Mouse (Mus musculus) MEL (cell line): ENCODE results near the gene Rbm42. TPM values are rescaled to one million over a fixed set of nuclear protein-coding genes. Genes with fewer than 3 reads are reported as not detected.

Source experiments
- DNase-seq: peaks from one replicate; pipeline ENCODE4 v3.0.0; 2011; ENCODE audit warnings: low read depth, low spot score
- H3K27ac ChIP-seq: 2 replicates; pipeline ENCODE4 v1.5.1; 2012; ENCODE audit warnings: low read depth, mild to moderate bottlenecking, control low read depth, low read length, moderate library complexity; ENCODE audit not compliant: control insufficient read depth
- H3K27me3 ChIP-seq, 2 experiments: fragments of 150-350 bp in 1 of 2; sonication (generic) in 1 of 2; 2 replicates each; pipeline ENCODE4 v1.6.1; 2012; ENCODE audit warnings: low read length in 2 of 2, mild to moderate bottlenecking in 2 of 2, improper control_type of control experiment in 1 of 2, moderate library complexity in 1 of 2; ENCODE audit not compliant: insufficient read depth in 2 of 2, control insufficient read depth in 1 of 2
- H3K36me3 ChIP-seq, 2 experiments: 2 replicates each; pipeline ENCODE4 v1.6.1; 2012 to 2014; ENCODE audit warnings: low read length in 2 of 2, improper control_type of control experiment in 1 of 2, inconsistent platforms in 1 of 2, mild to moderate bottlenecking in 1 of 2; ENCODE audit not compliant: insufficient read depth in 2 of 2, control insufficient read depth in 1 of 2
- H3K4me1 ChIP-seq, 2 experiments: fragments of 150-350 bp in 1 of 2; sonication (generic) in 1 of 2; 2 replicates each; pipeline ENCODE4 v1.6.1; 2012; ENCODE audit warnings: low read length in 2 of 2, improper control_type of control experiment in 1 of 2, mild to moderate bottlenecking in 1 of 2; ENCODE audit not compliant: insufficient read depth in 2 of 2, control insufficient read depth in 1 of 2
- H3K4me3 ChIP-seq, 2 experiments: fragments of 150-350 bp in 1 of 2; sonication (generic) in 1 of 2; 2 replicates each; pipeline ENCODE4 v1.5.1; 2012; ENCODE audit warnings: low read depth in 2 of 2, low read length in 2 of 2, mild to moderate bottlenecking in 2 of 2, moderate library complexity in 2 of 2, control low read depth in 1 of 2, improper control_type of control experiment in 1 of 2; ENCODE audit not compliant: control insufficient read depth in 1 of 2, insufficient read depth in 1 of 2
- H3K79me2 ChIP-seq: 2 replicates; pipeline ENCODE4 v1.6.1; 2012; ENCODE audit warnings: mild to moderate bottlenecking, low read length, moderate library complexity; ENCODE audit not compliant: control insufficient read depth, poor library complexity, insufficient read depth
- H3K9ac ChIP-seq: 2 replicates; pipeline ENCODE4 v1.6.1; 2012; ENCODE audit warnings: low read depth, mild to moderate bottlenecking, control low read depth, low read length, moderate library complexity; ENCODE audit not compliant: control insufficient read depth, poor library complexity, severe bottlenecking
- H3K9me3 ChIP-seq: fragments of 150-350 bp; sonication (generic); replicated peaks from 2 replicates; pipeline ENCODE4 v1.6.1; 2012; ENCODE audit warnings: mild to moderate bottlenecking, low read length, improper control_type of control experiment, moderate library complexity; ENCODE audit not compliant: insufficient read depth
- JUND ChIP-seq: IDR thresholded peaks from 2 replicates; pipeline ENCODE4 v1.6.1; 2011; ENCODE audit warnings: low read depth, mild to moderate bottlenecking, improper control_type of control experiment, low read length
- MAFK ChIP-seq: IDR thresholded peaks from 2 replicates; pipeline ENCODE4 v1.6.1; 2011; ENCODE audit warnings: low read depth, mild to moderate bottlenecking, low read length, improper control_type of control experiment, borderline replicate concordance
- polyA plus RNA-seq, 2 experiments: library from polyadenylated mRNA; stranded (reverse) in 1 of 2; unstranded in 1 of 2; fragments of >175 nt in 1 of 2; fragments of >200 nt in 1 of 2; gene quantifications; 2 replicates each; pipeline versions ENCODE4 v1.2.1 to v1.2.4; 2012; ENCODE audit warnings: low replicate concordance in 2 of 2, low read depth in 1 of 2; ENCODE audit not compliant: insufficient read length in 2 of 2, insufficient read depth in 1 of 2, missing spikeins in 1 of 2
- total RNA-seq: library from RNA; depleted of rRNA; stranded (reverse); fragments of 300-350 nt; gene quantifications from 2 replicates; pipeline ENCODE4 v1.2.3, GENCODE M21; 2012; rRNA removed

Gene Rbm42
- total and polyA plus RNA-seq, 3 experiments, result 124 to 129 TPM; not detected in 1

GRCm38 (mm10) chr7:30591605-30591951 is 58.5 kb downstream of the Rbm42 start:
- Histone ChIP-seq H3K9me3 (no peaks in the 10 kb centered on the region), H3K4me1 (peaks cover 10 to 38% of the 10 kb centered on the region in 2 experiments; a peak in 3 of 4 replicates), H3K27ac (peak overlapping the region; percentile 84), H3K9ac (peak overlapping the region; percentile 49), H3K27me3 (no peaks in the 10 kb centered on the region), H3K79me2 (peaks cover 29% of the 10 kb centered on the region), H3K36me3 (peaks cover 0 to 16% of the 10 kb centered on the region in 2 experiments; a peak in 2 of 4 replicates), H3K4me3 (no peak overlapping the region; a peak in 1 of 4 replicates)
- no peak for TF ChIP-seq JUND
- no peak for TF ChIP-seq MAFK
- DNase-seq, result no peak

Other genes starting within 250 kb of the Rbm42 start
Only the 30 nearest of the 33 such genes appear.
- gene Nfkbid, start 228.6 kb downstream of the Rbm42 start, total RNA-seq, result 6.2 and 7.0 TPM in 2 replicates
- 10 to 100 TPM in 1 of 2 experiments, not detected in 1; 16.7 TPM for gene Nfkbid, start 228.6 kb downstream of the Rbm42 start, polyA plus RNA-seq
- 1.5 and 1.9 TPM in 2 replicates for gene Aplp1, start 204.8 kb downstream of the Rbm42 start, total RNA-seq
- gene Aplp1, start 204.8 kb downstream of the Rbm42 start, polyA plus RNA-seq, result 1 to 10 TPM in 1 of 2 experiments, not detected in 1; 7.1 TPM
- not detected in 2 replicates for gene Kirrel2, start 192.6 kb downstream of the Rbm42 start, total RNA-seq
- gene Kirrel2, start 192.6 kb downstream of the Rbm42 start, polyA plus RNA-seq, result not detected
- gene Nphs1, start 192.0 kb downstream of the Rbm42 start, total RNA-seq, result 1.3 and 2.3 TPM in 2 replicates
- gene Nphs1, start 192.0 kb downstream of the Rbm42 start, polyA plus RNA-seq, result 1 to 10 TPM in 1 of 2 experiments, not detected in 1; 1.2 TPM
- gene Prodh2, start 156.7 kb downstream of the Rbm42 start, total RNA-seq, result not detected in 2 replicates
- not detected for gene Prodh2, start 156.7 kb downstream of the Rbm42 start, polyA plus RNA-seq
- 1.8 and 2.4 TPM in 2 replicates for gene Arhgap33, start 115.3 kb downstream of the Rbm42 start, total RNA-seq
- 10 to 100 TPM in 1 of 2 experiments, not detected in 1; 22.3 TPM for gene Arhgap33, start 115.3 kb downstream of the Rbm42 start, polyA plus RNA-seq
- 1.2 and 1.5 TPM in 2 replicates for gene Hspb6, start 98.1 kb downstream of the Rbm42 start, total RNA-seq
- 10 to 100 TPM in 1 of 2 experiments, not detected in 1; 12.4 TPM for gene Hspb6, start 98.1 kb downstream of the Rbm42 start, polyA plus RNA-seq
- gene Proser3, start 98.0 kb downstream of the Rbm42 start, total RNA-seq, result 2.3 and 2.4 TPM in 2 replicates
- 1 to 10 TPM in 1 of 2 experiments, not detected in 1; 8.9 TPM for gene Proser3, start 98.0 kb downstream of the Rbm42 start, polyA plus RNA-seq
- gene Lin37, start 90.5 kb downstream of the Rbm42 start, total RNA-seq, result 10.9 and 12.0 TPM in 2 replicates
- gene Lin37, start 90.5 kb downstream of the Rbm42 start, polyA plus RNA-seq, result 10 to 100 TPM in 1 of 2 experiments, not detected in 1; 49.8 TPM
- 67.2 and 74.2 TPM in 2 replicates for gene U2af1l4, start 87.0 kb downstream of the Rbm42 start, total RNA-seq
- gene U2af1l4, start 87.0 kb downstream of the Rbm42 start, polyA plus RNA-seq, result 10 to 100 TPM in 1 of 2 experiments, not detected in 1; 72.5 TPM
- 1.4 and 1.9 TPM in 2 replicates for gene Gm49396, start 87.0 kb downstream of the Rbm42 start, total RNA-seq
- 1 to 10 TPM in 1 of 2 experiments, not detected in 1; 4.2 TPM for gene Gm49396, start 87.0 kb downstream of the Rbm42 start, polyA plus RNA-seq
- 43.0 and 60.8 TPM in 2 replicates for gene Psenen, start 86.7 kb downstream of the Rbm42 start, total RNA-seq
- 100 to 1,000 TPM in 1 of 2 experiments, not detected in 1; 157 TPM for gene Psenen, start 86.7 kb downstream of the Rbm42 start, polyA plus RNA-seq
- gene Igflr1, start 84.9 kb downstream of the Rbm42 start, total RNA-seq, result 1.3 and 1.7 TPM in 2 replicates
- 1 to 10 TPM in 1 of 2 experiments, not detected in 1; 3.1 TPM for gene Igflr1, start 84.9 kb downstream of the Rbm42 start, polyA plus RNA-seq
- gene Kmt2b, start 61.6 kb downstream of the Rbm42 start, total RNA-seq, result 13.2 and 15.6 TPM in 2 replicates
- gene Kmt2b, start 61.6 kb downstream of the Rbm42 start, polyA plus RNA-seq, result 10 to 100 TPM in 1 of 2 experiments, not detected in 1; 48.2 TPM
- 20.1 and 25.9 TPM in 2 replicates for gene Zbtb32, start 51.4 kb downstream of the Rbm42 start, total RNA-seq
- gene Zbtb32, start 51.4 kb downstream of the Rbm42 start, polyA plus RNA-seq, result 10 to 100 TPM in 1 of 2 experiments, not detected in 1; 32.8 TPM
- 0.42 and 0.54 TPM in 2 replicates for gene Upk1a, start 37.5 kb downstream of the Rbm42 start, total RNA-seq
- 1 to 10 TPM in 1 of 2 experiments, not detected in 1; 1.6 TPM for gene Upk1a, start 37.5 kb downstream of the Rbm42 start, polyA plus RNA-seq
- gene Cox6b1, start 24.2 kb downstream of the Rbm42 start, total RNA-seq, result 566 and 611 TPM in 2 replicates
- 100 to 1,000 TPM in 1 of 2 experiments, not detected in 1; 799 TPM for gene Cox6b1, start 24.2 kb downstream of the Rbm42 start, polyA plus RNA-seq
- gene Etv2, start 14.5 kb downstream of the Rbm42 start, total RNA-seq, result 0.15 TPM in 1 of 2 replicates, not detected in the other
- not detected for gene Etv2, start 14.5 kb downstream of the Rbm42 start, polyA plus RNA-seq
- 34.3 and 35.0 TPM in 2 replicates for gene Haus5, start 14.7 kb upstream of the Rbm42 start, total RNA-seq
- 10 to 100 TPM in 1 of 2 experiments, not detected in 1; 55.9 TPM for gene Haus5, start 14.7 kb upstream of the Rbm42 start, polyA plus RNA-seq
- not detected in 2 replicates for gene Pmis2, start 21.3 kb upstream of the Rbm42 start, total RNA-seq
- gene Pmis2, start 21.3 kb upstream of the Rbm42 start, polyA plus RNA-seq, result not detected
- 0.52 TPM in 1 of 2 replicates, not detected in the other for gene 2200002J24Rik, start 48.6 kb upstream of the Rbm42 start, total RNA-seq
- 1 to 10 TPM in 1 of 2 experiments, not detected in 1; 1.2 TPM for gene 2200002J24Rik, start 48.6 kb upstream of the Rbm42 start, polyA plus RNA-seq
- 2.7 and 3.0 TPM in 2 replicates for gene Atp4a, start 61.9 kb upstream of the Rbm42 start, total RNA-seq
- gene Atp4a, start 61.9 kb upstream of the Rbm42 start, polyA plus RNA-seq, result 1 to 10 TPM in 1 of 2 experiments, not detected in 1; 1.5 TPM
- 218 and 266 TPM in 2 replicates for gene Tmem147, start 79.2 kb upstream of the Rbm42 start, total RNA-seq
- gene Tmem147, start 79.2 kb upstream of the Rbm42 start, polyA plus RNA-seq, result 100 to 1,000 TPM; 307 to 324 TPM
- gene Gapdhs, start 93.4 kb upstream of the Rbm42 start, total RNA-seq, result not detected in 2 replicates
- under 1 TPM in 1 of 2 experiments, not detected in 1; 0.49 TPM for gene Gapdhs, start 93.4 kb upstream of the Rbm42 start, polyA plus RNA-seq
- gene Sbsn, start 101.2 kb upstream of the Rbm42 start, total RNA-seq, result 1.2 TPM in 1 of 2 replicates, not detected in the other
- under 1 TPM in 1 of 2 experiments, not detected in 1; 0.17 TPM for gene Sbsn, start 101.2 kb upstream of the Rbm42 start, polyA plus RNA-seq
- gene Dmkn, start 113.4 kb upstream of the Rbm42 start, total RNA-seq, result not detected in 2 replicates
- gene Dmkn, start 113.4 kb upstream of the Rbm42 start, polyA plus RNA-seq, result not detected
- not detected in 2 replicates for gene Krtdap, start 137.6 kb upstream of the Rbm42 start, total RNA-seq
- gene Krtdap, start 137.6 kb upstream of the Rbm42 start, polyA plus RNA-seq, result not detected
- gene Ffar2, start 173.5 kb upstream of the Rbm42 start, total RNA-seq, result not detected in 2 replicates
- under 1 TPM in 1 of 2 experiments, not detected in 1; 0.04 TPM for gene Ffar2, start 173.5 kb upstream of the Rbm42 start, polyA plus RNA-seq
- gene Ffar3, start 205.9 kb upstream of the Rbm42 start, total RNA-seq, result not detected in 2 replicates
- not detected for gene Ffar3, start 205.9 kb upstream of the Rbm42 start, polyA plus RNA-seq
- not detected in 2 replicates for gene Ffar1, start 211.2 kb upstream of the Rbm42 start, total RNA-seq
- gene Ffar1, start 211.2 kb upstream of the Rbm42 start, polyA plus RNA-seq, result not detected